In the genomic region with DNA sequence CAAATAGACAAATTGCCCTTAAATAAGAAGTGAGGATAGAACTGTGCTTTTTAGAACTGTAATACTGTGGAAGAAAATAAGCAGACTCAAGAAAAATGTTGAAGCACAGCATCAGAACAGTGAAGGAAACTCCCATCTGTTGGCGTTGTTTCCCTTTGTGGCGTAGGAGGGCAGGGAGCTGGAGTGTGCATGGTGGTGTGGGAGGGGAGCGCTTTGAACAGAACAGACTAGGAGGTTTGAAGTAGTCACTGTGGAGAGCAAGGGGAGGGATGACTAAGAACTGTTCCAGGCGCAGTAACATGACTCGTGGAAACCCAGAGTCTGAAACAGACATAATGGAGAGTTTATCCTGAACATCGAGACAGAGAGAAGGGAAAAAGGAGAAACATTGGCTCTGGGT, we compare ENCODE assay signal across 13 mouse cellular contexts.
DNase-seq lines count a peak whose midpoint lies in the region; ATAC-seq lines count a peak whose summit lies in the region.
"Had no signal": no experiment of that assay in that cellular context is flagged by ENCODE, and none has a peak within 500 bp of the region (broad histone marks: within the 10 kb centered on the region; RNA-seq: fewer than 3 reads in every experiment).

No protein-coding gene starts in this region.

- ATAC-seq in megakaryocyte progenitor cell, adult 5-6 weeks (replicated peaks; ENCODE audit: poor library complexity), result no peak
- ATAC-seq: forebrain, postnatal 0 days; liver, embryonic 12.5 days; midbrain, embryonic 15.5 days had no signal

- intact Hi-C loops in left cerebral cortex, postnatal 25 days (cut with DNase I), result loop anchor here (5.0 kb wide), 2 partner anchors 357 to 783 kb away; partner anchors contain the start of gene Kctd12

- DNase-seq in ovary, postnatal 36 days (ENCODE audit: low spot score), result peak; percentile 3
- DNase-seq in ovary, adult 18-20 months (ENCODE audit: low spot score), result no peak
- DNase-seq in layer of hippocampus, adult 9-11 months, result peak; percentile 89
- peak; percentile 66 to 96 for DNase-seq in left cerebral cortex, postnatal 25 days (ENCODE audit: low spot score in 2 of 2)
- DNase-seq in cerebellum, adult 9-10 months, result no peak
- DNase-seq in spleen, postnatal 10 days (ENCODE audit: low spot score in 2 of 2), result no peak
- DNase-seq: adrenal gland, postnatal 36 days; cerebellum, postnatal 10 days; forebrain, postnatal 0 days; heart, adult 11 months had no signal

Comparison
In these comparisons a context has a peak if more than half of its experiments do, and no peak if none do; other contexts are left out.
1. DNase-seq: peak in ovary, postnatal 36 days (single experiment), layer of hippocampus, adult 9-11 months (single experiment) and left cerebral cortex, postnatal 25 days (2 of 2); none in ovary, adult 18-20 months (single experiment), cerebellum, adult 9-10 months (single experiment) and spleen, postnatal 10 days (0 of 2).